Mouse (Mus musculus): ENCODE results near the gene Hfe2. TPM values are rescaled to one million over a fixed set of nuclear protein-coding genes. Genes with fewer than 3 reads are reported as not detected.
A peak's percentile ranks its signal among the peaks of the same experiment; 100 is the strongest.
"Not testable (repeated sequence)": the region's sequence is repeated elsewhere in the genome, so short reads cannot be mapped to it uniquely, and the experiment has no call there.

Gene Hfe2
- polyA plus RNA-seq, 2 experiments, result 3.8 to 4.3 TPM

DNA sequence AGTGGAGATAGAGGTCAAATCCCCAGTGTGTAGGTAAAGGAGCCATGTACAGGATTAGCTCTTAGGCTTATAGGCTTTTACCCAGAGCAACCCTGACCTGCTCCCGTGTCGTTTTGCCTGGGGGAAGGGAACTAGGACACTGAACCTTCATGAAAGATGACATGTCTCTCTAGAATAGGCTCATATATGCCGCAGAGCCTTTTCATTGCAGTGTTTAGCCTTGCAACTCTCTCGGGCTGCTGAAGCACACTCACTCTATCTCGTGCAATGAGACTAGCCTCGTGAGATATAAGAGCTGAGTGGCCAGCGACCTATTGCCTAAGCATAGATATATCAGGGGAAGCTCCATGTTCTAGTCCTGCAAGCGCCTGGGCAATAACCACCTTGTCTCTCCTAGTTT lies 35.3 kb upstream of the Hfe2 start:
- H3K9me3 ChIP-seq (ENCODE audit: control insufficient read depth, low read length); H3K36me3 ChIP-seq (replicated peaks; ENCODE audit: control insufficient read depth, insufficient read depth, low read depth); H3K27me3 ChIP-seq (ENCODE audit: control insufficient read depth, insufficient read depth, low read length); H3K4me3 ChIP-seq (ENCODE audit: insufficient read depth in 1 of 2, low read depth in 2 of 2, low read length in 2 of 2); DNase-seq (ENCODE audit: low read depth in 3 of 3, low spot score in 3 of 3); ATAC-seq (ENCODE audit: insufficient read depth): not testable (repeated sequence)
- 48% methylated on average over 6 of the region's 8 CpGs for WGBS (ENCODE audit: insufficient replicate concordance)
- H3K9ac ChIP-seq (replicated peaks), result peak overlapping the region; percentile 40; the same call in 1 of the 2 replicates
- H3K27ac ChIP-seq, result peak overlapping the region; percentile 90
- H3K4me1 ChIP-seq (replicated peaks; ENCODE audit: control insufficient read depth in 2 of 2, insufficient read depth in 2 of 2, low read length in 1 of 2), result peaks cover 11 to 12% of the 10 kb centered on the region in 2 experiments
- H3K4me2 ChIP-seq (ENCODE audit: low read depth), result peak overlapping the region; percentile 51

DNA sequence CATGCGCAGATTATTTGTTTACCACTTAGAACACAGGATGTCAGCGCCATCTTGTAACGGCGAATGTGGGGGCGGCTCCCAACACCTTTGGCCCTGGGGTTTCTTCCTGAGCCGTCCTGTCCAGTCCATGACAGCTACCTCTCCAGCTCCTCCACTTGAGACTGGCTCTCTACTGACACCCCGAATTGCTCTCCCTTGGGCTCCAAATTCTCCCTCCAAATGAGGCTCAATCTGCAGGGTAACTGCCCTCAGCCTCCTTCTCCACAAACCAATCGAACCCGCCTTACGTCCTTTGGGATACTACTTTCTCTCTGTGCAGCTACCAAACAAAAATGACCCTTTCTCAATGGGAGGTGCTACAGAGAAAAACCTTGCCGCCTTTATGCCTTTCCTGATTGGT lies 30.5 kb upstream of the Hfe2 start:
- DNase-seq (ENCODE audit: low read depth in 3 of 3, low spot score in 3 of 3); H3K36me3 ChIP-seq (replicated peaks; ENCODE audit: control insufficient read depth, insufficient read depth, low read depth); H3K4me2 ChIP-seq (ENCODE audit: low read depth); H3K27ac ChIP-seq; H3K27me3 ChIP-seq (ENCODE audit: control insufficient read depth, insufficient read depth, low read length); H3K9me3 ChIP-seq (ENCODE audit: control insufficient read depth, low read length); H3K9ac ChIP-seq (replicated peaks); H3K4me3 ChIP-seq (ENCODE audit: insufficient read depth in 1 of 2, low read depth in 2 of 2, low read length in 2 of 2); ATAC-seq (ENCODE audit: insufficient read depth): not testable (repeated sequence)
- peaks cover 0 to 15% of the 10 kb centered on the region in 2 experiments; a peak in 3 of 4 replicates for H3K4me1 ChIP-seq (replicated peaks; ENCODE audit: control insufficient read depth in 2 of 2, insufficient read depth in 2 of 2, low read length in 1 of 2)
- WGBS (ENCODE audit: insufficient replicate concordance), result 88% methylated on average over 5 of the region's 11 CpGs

DNA sequence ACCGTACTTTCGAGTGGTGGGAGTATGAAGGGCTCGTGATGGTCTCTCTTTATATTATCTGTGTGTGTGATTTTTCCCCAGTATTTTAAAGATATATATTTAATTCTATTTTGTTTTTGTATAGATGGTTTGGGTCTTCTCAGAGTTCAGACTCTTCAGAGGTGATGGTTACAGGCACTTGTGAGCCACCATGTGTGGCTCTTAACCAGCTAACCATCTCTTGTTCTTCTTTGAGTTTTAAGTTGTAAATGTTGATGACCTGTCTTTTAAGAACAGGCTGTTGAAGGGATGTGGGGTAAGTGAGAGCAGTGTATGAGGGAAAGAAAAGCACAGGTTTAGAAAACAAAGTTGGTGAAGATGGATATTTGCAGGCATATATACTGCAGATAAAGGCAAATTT lies 30.1 kb upstream of the Hfe2 start:
- H3K27ac ChIP-seq, result no peak overlapping the region
- H3K9me3 ChIP-seq (ENCODE audit: control insufficient read depth, low read length), result no peaks in the 10 kb centered on the region
- H3K27me3 ChIP-seq (ENCODE audit: control insufficient read depth, insufficient read depth, low read length), result no peaks in the 10 kb centered on the region
- H3K4me2 ChIP-seq (ENCODE audit: low read depth), result no peak overlapping the region
- no peak overlapping the region for H3K4me3 ChIP-seq (ENCODE audit: insufficient read depth in 1 of 2, low read depth in 2 of 2, low read length in 2 of 2)
- H3K4me1 ChIP-seq (replicated peaks; ENCODE audit: control insufficient read depth in 2 of 2, insufficient read depth in 2 of 2, low read length in 1 of 2), result peaks cover 0 to 15% of the 10 kb centered on the region in 2 experiments; a peak in 3 of 4 replicates
- no peak overlapping the region for H3K9ac ChIP-seq (replicated peaks)
- TF ChIP-seq EP300 (IDR thresholded peaks at IDR 0.05; ENCODE audit: low read depth), result no peak
- TF ChIP-seq CTCF (IDR thresholded peaks at IDR 0.05; ENCODE audit: low read depth), result no peak
- ATAC-seq (ENCODE audit: insufficient read depth), result no peak
- no peak for DNase-seq (ENCODE audit: low read depth in 3 of 3, low spot score in 3 of 3)
- no peaks in the 10 kb centered on the region for H3K36me3 ChIP-seq (replicated peaks; ENCODE audit: control insufficient read depth, insufficient read depth, low read depth)
- 86% methylated on average over 3 of the region's 3 CpGs for WGBS (ENCODE audit: insufficient replicate concordance)

DNA sequence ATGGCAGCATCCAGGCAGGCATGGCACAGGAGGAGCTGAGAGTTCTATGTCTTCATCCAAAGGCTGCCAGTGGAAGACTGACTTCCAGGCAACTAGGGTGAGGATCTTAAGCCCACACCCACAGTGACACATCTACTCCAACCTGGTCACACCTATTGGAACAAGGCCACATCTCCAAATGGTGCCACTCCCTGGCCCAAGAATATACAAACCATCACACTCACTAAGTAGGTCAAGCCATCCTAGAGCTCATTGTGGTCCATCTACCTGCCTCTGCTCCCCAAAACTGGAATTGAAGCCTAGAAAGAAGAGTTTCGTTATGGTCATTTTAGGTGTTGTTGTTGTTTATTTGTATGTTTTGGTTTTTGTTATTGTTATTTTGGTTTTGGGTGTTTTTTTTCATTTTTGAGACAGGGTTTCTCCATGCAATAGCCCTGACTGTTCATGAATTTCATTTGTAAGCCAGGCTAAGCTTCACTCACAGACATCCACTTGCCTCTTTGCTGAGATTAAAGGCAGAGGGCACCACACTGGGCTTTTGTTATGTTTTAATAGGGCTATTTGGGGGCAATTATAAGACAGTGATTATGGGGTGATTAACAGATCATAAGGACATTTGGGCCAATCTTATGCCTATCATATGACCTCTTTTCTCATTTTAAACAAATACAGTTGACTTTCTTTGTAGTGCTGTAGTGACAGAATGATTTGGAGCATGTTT lies 29.3 kb upstream of the Hfe2 start:
- Histone ChIP-seq H3K4me2 (ENCODE audit: low read depth) (no peak overlapping the region), H3K9ac (replicated peaks) (no peak overlapping the region), H3K27ac (no peak overlapping the region), H3K9me3 (ENCODE audit: control insufficient read depth, low read length) (no peaks in the 10 kb centered on the region), H3K36me3 (replicated peaks; ENCODE audit: control insufficient read depth, insufficient read depth, low read depth) (no peaks in the 10 kb centered on the region), H3K4me3 (ENCODE audit: insufficient read depth in 1 of 2, low read depth in 2 of 2, low read length in 2 of 2) (no peak overlapping the region), H3K4me1 (replicated peaks; ENCODE audit: control insufficient read depth in 2 of 2, insufficient read depth in 2 of 2, low read length in 1 of 2) (peaks cover 0 to 15% of the 10 kb centered on the region in 2 experiments; a peak in 3 of 4 replicates), H3K27me3 (ENCODE audit: control insufficient read depth, insufficient read depth, low read length) (no peaks in the 10 kb centered on the region)
- WGBS (ENCODE audit: insufficient replicate concordance), result 83% methylated on average over 1 of the region's 1 CpGs
- TF ChIP-seq CTCF (IDR thresholded peaks at IDR 0.05; ENCODE audit: low read depth) (no peak), EP300 (IDR thresholded peaks at IDR 0.05; ENCODE audit: low read depth) (no peak)
- ATAC-seq (ENCODE audit: insufficient read depth) (no peak), DNase-seq (ENCODE audit: low read depth in 3 of 3, low spot score in 3 of 3) (no peak)

DNA sequence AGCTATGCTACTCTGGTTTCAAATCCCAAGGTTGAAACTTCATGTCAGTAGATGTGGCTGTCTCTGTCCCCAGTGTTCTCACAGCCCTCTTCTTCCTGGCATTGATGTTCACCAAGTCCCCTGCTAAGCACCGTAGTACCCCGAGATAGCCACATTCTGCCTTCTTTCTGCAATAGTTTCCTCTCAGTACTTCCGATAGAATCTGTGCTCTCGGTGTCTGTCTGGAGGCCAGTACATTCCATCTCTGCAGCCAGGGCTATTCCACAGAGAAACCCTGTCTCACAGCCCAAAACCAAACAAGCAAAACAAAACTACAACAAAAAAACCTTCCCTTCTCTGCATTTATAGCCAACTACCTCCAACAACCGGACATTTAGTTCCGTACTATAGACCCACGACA lies 28.8 kb upstream of the Hfe2 start:
- no peak overlapping the region for H3K4me3 ChIP-seq (ENCODE audit: insufficient read depth in 1 of 2, low read depth in 2 of 2, low read length in 2 of 2)
- DNase-seq (ENCODE audit: low read depth in 3 of 3, low spot score in 3 of 3) (no peak), ATAC-seq (ENCODE audit: insufficient read depth) (no peak)
- peak overlapping the region; percentile 90 for H3K4me2 ChIP-seq (ENCODE audit: low read depth)
- peaks cover 0 to 15% of the 10 kb centered on the region in 2 experiments; a peak in 3 of 4 replicates for H3K4me1 ChIP-seq (replicated peaks; ENCODE audit: control insufficient read depth in 2 of 2, insufficient read depth in 2 of 2, low read length in 1 of 2)
- H3K9me3 ChIP-seq (ENCODE audit: control insufficient read depth, low read length), result no peaks in the 10 kb centered on the region
- no peaks in the 10 kb centered on the region for H3K36me3 ChIP-seq (replicated peaks; ENCODE audit: control insufficient read depth, insufficient read depth, low read depth)
- no peak for TF ChIP-seq CTCF (IDR thresholded peaks at IDR 0.05; ENCODE audit: low read depth)
- TF ChIP-seq EP300 (IDR thresholded peaks at IDR 0.05; ENCODE audit: low read depth), result no peak
- 61% methylated on average over 7 of the region's 7 CpGs for WGBS (ENCODE audit: insufficient replicate concordance)
- H3K27ac ChIP-seq, result no peak overlapping the region
- H3K27me3 ChIP-seq (ENCODE audit: control insufficient read depth, insufficient read depth, low read length), result no peaks in the 10 kb centered on the region
- H3K9ac ChIP-seq (replicated peaks), result no peak overlapping the region

DNA sequence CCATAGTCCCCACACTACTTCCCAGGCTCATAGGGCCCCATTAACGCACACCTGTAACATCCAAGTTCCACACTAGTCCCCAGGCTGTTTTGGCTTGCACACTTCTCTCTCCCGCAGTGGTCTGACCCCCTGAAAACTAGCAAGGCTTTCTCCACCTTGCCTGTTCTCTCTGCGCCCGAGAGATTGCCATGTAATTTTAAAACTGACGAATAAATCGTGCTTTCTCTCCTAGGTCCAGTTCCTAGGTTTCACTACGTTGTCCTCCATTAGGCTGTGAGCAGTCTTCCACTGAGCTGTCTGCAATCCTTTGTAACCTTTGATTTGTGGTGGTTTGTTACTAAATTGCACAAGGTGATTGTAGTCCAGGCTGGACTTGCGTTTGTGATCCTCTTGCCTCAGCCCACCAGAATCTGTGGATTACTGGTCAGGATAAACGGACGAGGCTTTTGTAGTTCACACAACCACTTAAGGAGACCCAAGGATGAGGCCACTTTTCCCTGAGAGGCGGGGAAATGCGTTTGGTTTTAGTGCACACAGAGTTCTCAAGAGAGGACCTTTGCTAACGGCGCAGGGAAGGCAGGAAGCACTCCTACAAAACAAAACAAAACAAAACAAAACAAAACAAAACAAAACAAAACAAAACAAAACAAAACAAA lies 28.2 kb upstream of the Hfe2 start:
- peak overlapping the region; percentile 70 for H3K9ac ChIP-seq (replicated peaks)
- not testable (repeated sequence) for H3K27ac ChIP-seq; ATAC-seq (ENCODE audit: insufficient read depth); H3K9me3 ChIP-seq (ENCODE audit: control insufficient read depth, low read length); H3K36me3 ChIP-seq (replicated peaks; ENCODE audit: control insufficient read depth, insufficient read depth, low read depth); H3K27me3 ChIP-seq (ENCODE audit: control insufficient read depth, insufficient read depth, low read length); DNase-seq (ENCODE audit: low read depth in 3 of 3, low spot score in 3 of 3)
- peak overlapping the region; percentile 68 to 90 for H3K4me3 ChIP-seq (ENCODE audit: insufficient read depth in 1 of 2, low read depth in 2 of 2, low read length in 2 of 2)
- H3K4me2 ChIP-seq (ENCODE audit: low read depth), result peak overlapping the region; percentile 90
- 23% methylated on average over 14 of the region's 14 CpGs for WGBS (ENCODE audit: insufficient replicate concordance)
- peaks cover 0 to 15% of the 10 kb centered on the region in 2 experiments; a peak in 3 of 4 replicates for H3K4me1 ChIP-seq (replicated peaks; ENCODE audit: control insufficient read depth in 2 of 2, insufficient read depth in 2 of 2, low read length in 1 of 2)

Data from liver, embryonic 14.5 days (tissue).